Mouse (Mus musculus): ENCODE measurements at regions not wholly inside any gene's neighbourhood (a gene's known extent, or its start where the extent isn't known, plus 50 kb on each side); places are given as distances from the start of the nearest gene placed in this dataset.

GRCm38 (mm10) chr5:97301621-97302020 lies 90.6 kb downstream of the Naa11 start:
- Histone ChIP-seq H3K9me3 (replicated peaks) (no peaks in the 10 kb centered on the region), H3K4me1 (ENCODE audit: insufficient read depth, low read depth, low read length) (no peaks in the 10 kb centered on the region), H3K27me3 (ENCODE audit: insufficient read depth, low read length) (no peaks in the 10 kb centered on the region), H3K36me3 (replicated peaks) (no peaks in the 10 kb centered on the region), H3K4me3 (ENCODE audit: low read depth, low read length) (no peak overlapping the region)
- TF ChIP-seq GATA1 (IDR thresholded peaks at IDR 0.05; ENCODE audit: borderline replicate concordance, low read length): no peak
- ATAC-seq (ENCODE audit: extremely low read depth, insufficient number of reproducible peaks, low FRiP score, poor library complexity, severe bottlenecking) (no peak), DNase-seq (ENCODE audit: low spot score) (no peak)

- Histone ChIP-seq H3K4me3 (ENCODE audit: low read depth, low read length) (no peak overlapping the region), H3K36me3 (replicated peaks) (no peaks in the 10 kb centered on the region), H3K27me3 (ENCODE audit: insufficient read depth, low read length) (no peaks in the 10 kb centered on the region), H3K9me3 (replicated peaks) (no peaks in the 10 kb centered on the region), H3K4me1 (ENCODE audit: insufficient read depth, low read depth, low read length) (no peaks in the 10 kb centered on the region)
- TF ChIP-seq TAL1 (conservative IDR thresholded peaks at IDR 0.05; ENCODE audit: low read depth, low read length): no peak
- no peak for TF ChIP-seq POLR2AphosphoS5 (IDR thresholded peaks at IDR 0.05; ENCODE audit: insufficient replicate concordance, low read depth, low read length)
- no peak for TF ChIP-seq CTCF (IDR thresholded peaks at IDR 0.05; ENCODE audit: low read depth, low read length)
- TF ChIP-seq GATA1 (IDR thresholded peaks at IDR 0.05; ENCODE audit: borderline replicate concordance, low read length): no peak
- TF ChIP-seq GATA2 (IDR thresholded peaks at IDR 0.05; ENCODE audit: borderline replicate concordance, low read depth, low read length): no peak
- ATAC-seq (ENCODE audit: extremely low read depth, insufficient number of reproducible peaks, low FRiP score, poor library complexity, severe bottlenecking) (no peak), DNase-seq (ENCODE audit: low spot score) (no peak)
Measured at GRCm38 (mm10) chr5:97300861-97301260, 91.3 kb downstream of the Naa11 start.

GRCm38 (mm10) chr5:97300114-97300840 lies 91.9 kb downstream of the Naa11 start:
- no peak for TF ChIP-seq GATA2 (IDR thresholded peaks at IDR 0.05; ENCODE audit: borderline replicate concordance, low read depth, low read length)
- TF ChIP-seq POLR2AphosphoS5 (IDR thresholded peaks at IDR 0.05; ENCODE audit: insufficient replicate concordance, low read depth, low read length): no peak
- no peak for TF ChIP-seq CTCF (IDR thresholded peaks at IDR 0.05; ENCODE audit: low read depth, low read length)
- no peak for TF ChIP-seq GATA1 (IDR thresholded peaks at IDR 0.05; ENCODE audit: borderline replicate concordance, low read length)
- no peak for TF ChIP-seq TAL1 (conservative IDR thresholded peaks at IDR 0.05; ENCODE audit: low read depth, low read length)
- no peaks in the 10 kb centered on the region for H3K36me3 ChIP-seq (replicated peaks)
- DNase-seq (ENCODE audit: low spot score) (no peak), ATAC-seq (ENCODE audit: extremely low read depth, insufficient number of reproducible peaks, low FRiP score, poor library complexity, severe bottlenecking) (no peak)
- H3K4me1 ChIP-seq (ENCODE audit: insufficient read depth, low read depth, low read length): no peaks in the 10 kb centered on the region
- no peak overlapping the region for H3K4me3 ChIP-seq (ENCODE audit: low read depth, low read length)
- no peaks in the 10 kb centered on the region for H3K27me3 ChIP-seq (ENCODE audit: insufficient read depth, low read length)
- no peaks in the 10 kb centered on the region for H3K9me3 ChIP-seq (replicated peaks)

- Histone ChIP-seq H3K27me3 (ENCODE audit: insufficient read depth, low read length) (no peaks in the 10 kb centered on the region), H3K36me3 (replicated peaks) (no peaks in the 10 kb centered on the region), H3K4me3 (ENCODE audit: low read depth, low read length) (no peak overlapping the region), H3K9me3 (replicated peaks) (no peaks in the 10 kb centered on the region), H3K4me1 (ENCODE audit: insufficient read depth, low read depth, low read length) (no peaks in the 10 kb centered on the region)
- ATAC-seq (ENCODE audit: extremely low read depth, insufficient number of reproducible peaks, low FRiP score, poor library complexity, severe bottlenecking) (no peak), DNase-seq (ENCODE audit: low spot score) (no peak)
- TF ChIP-seq POLR2AphosphoS5 (IDR thresholded peaks at IDR 0.05; ENCODE audit: insufficient replicate concordance, low read depth, low read length) (no peak), CTCF (IDR thresholded peaks at IDR 0.05; ENCODE audit: low read depth, low read length) (no peak), GATA1 (IDR thresholded peaks at IDR 0.05; ENCODE audit: borderline replicate concordance, low read length) (no peak), GATA2 (IDR thresholded peaks at IDR 0.05; ENCODE audit: borderline replicate concordance, low read depth, low read length) (no peak), TAL1 (conservative IDR thresholded peaks at IDR 0.05; ENCODE audit: low read depth, low read length) (no peak)
Measured at GRCm38 (mm10) chr5:97299631-97300030, 92.5 kb downstream of the Naa11 start.

- H3K4me3 ChIP-seq (ENCODE audit: low read depth, low read length): no peak overlapping the region
- TF ChIP-seq POLR2AphosphoS5 (IDR thresholded peaks at IDR 0.05; ENCODE audit: insufficient replicate concordance, low read depth, low read length): no peak
- no peak for TF ChIP-seq TAL1 (conservative IDR thresholded peaks at IDR 0.05; ENCODE audit: low read depth, low read length)
- no peak for TF ChIP-seq GATA2 (IDR thresholded peaks at IDR 0.05; ENCODE audit: borderline replicate concordance, low read depth, low read length)
- TF ChIP-seq GATA1 (IDR thresholded peaks at IDR 0.05; ENCODE audit: borderline replicate concordance, low read length): no peak
- TF ChIP-seq CTCF (IDR thresholded peaks at IDR 0.05; ENCODE audit: low read depth, low read length): no peak
- H3K27me3 ChIP-seq (ENCODE audit: insufficient read depth, low read length): no peaks in the 10 kb centered on the region
- no peak for ATAC-seq (ENCODE audit: extremely low read depth, insufficient number of reproducible peaks, low FRiP score, poor library complexity, severe bottlenecking)
- H3K36me3 ChIP-seq (replicated peaks): no peaks in the 10 kb centered on the region
- H3K4me1 ChIP-seq (ENCODE audit: insufficient read depth, low read depth, low read length): no peaks in the 10 kb centered on the region
- DNase-seq (ENCODE audit: low spot score): no peak
- H3K9me3 ChIP-seq (replicated peaks): no peaks in the 10 kb centered on the region
Measured at GRCm38 (mm10) chr5:97296213-97296612, 96.0 kb downstream of the Naa11 start.

- TF ChIP-seq CTCF (IDR thresholded peaks at IDR 0.05; ENCODE audit: low read depth, low read length) (no peak), POLR2AphosphoS5 (IDR thresholded peaks at IDR 0.05; ENCODE audit: insufficient replicate concordance, low read depth, low read length) (no peak), GATA1 (IDR thresholded peaks at IDR 0.05; ENCODE audit: borderline replicate concordance, low read length) (no peak), GATA2 (IDR thresholded peaks at IDR 0.05; ENCODE audit: borderline replicate concordance, low read depth, low read length) (no peak), TAL1 (conservative IDR thresholded peaks at IDR 0.05; ENCODE audit: low read depth, low read length) (no peak)
- ATAC-seq (ENCODE audit: extremely low read depth, insufficient number of reproducible peaks, low FRiP score, poor library complexity, severe bottlenecking) (no peak), DNase-seq (ENCODE audit: low spot score) (no peak)
- Histone ChIP-seq H3K36me3 (replicated peaks) (no peaks in the 10 kb centered on the region), H3K4me3 (ENCODE audit: low read depth, low read length) (no peak overlapping the region), H3K9me3 (replicated peaks) (no peaks in the 10 kb centered on the region), H3K27me3 (ENCODE audit: insufficient read depth, low read length) (no peaks in the 10 kb centered on the region), H3K4me1 (ENCODE audit: insufficient read depth, low read depth, low read length) (no peaks in the 10 kb centered on the region)
Measured at GRCm38 (mm10) chr5:97290166-97290681, 102.0 kb downstream of the Naa11 start.

Measured in G1E (cell line).